Mouse (Mus musculus): ENCODE measurements around the gene Tmem97. TPM values are rescaled to one million over a fixed set of nuclear protein-coding genes. Genes with fewer than 3 reads are reported as not detected.
"Not testable (repeated sequence)": the region's sequence is repeated elsewhere in the genome, so short reads cannot be mapped to it uniquely, and the experiment has no call there.

The Tmem97 gene
- 182 and 269 TPM in 2 replicates for polyA plus RNA-seq (2015; fragmentation: Nextera tagmentation; extraction: Ambion mirVana)

- peak; percentile 99 for ATAC-seq
- under 1% methylated on average over 60 of the region's 60 CpGs for WGBS
- H3K36me3 ChIP-seq = no peaks in the 10 kb centered on the region
Observed at GRCm38 (mm10) chr11:78550168-78551058, at the start of gene Tmem97. Gene Tmem97 (minus strand): TSS chr11:78550777.

GRCm38 (mm10) chr11:78600051-78600450 lies 49.5 kb upstream of the Tmem97 start:
- 73% methylated on average over 4 of the region's 4 CpGs for WGBS
- H3K27ac ChIP-seq = no peak overlapping the region
- H3K4me1 ChIP-seq (replicated peaks) = no peaks in the 10 kb centered on the region
- no peaks in the 10 kb centered on the region for H3K9me3 ChIP-seq
- no peak overlapping the region for H3K4me3 ChIP-seq (replicated peaks)
- no peaks in the 10 kb centered on the region for H3K27me3 ChIP-seq (replicated peaks)
- ATAC-seq = no peak
- H3K36me3 ChIP-seq = no peaks in the 10 kb centered on the region
- H3K9ac ChIP-seq = no peak overlapping the region
- H3K4me2 ChIP-seq (replicated peaks) = no peak overlapping the region

More at GRCm38 (mm10) chr11:78550168-78551058, at the start of gene Tmem97:
- Histone ChIP-seq H3K4me3 (replicated peaks) (peak within 1 kb of the TSS; percentile 70), H3K4me2 (replicated peaks) (peak within 1 kb of the TSS; percentile 82), H3K4me1 (replicated peaks) (peaks cover 15% of the 10 kb centered on the region; the same call in 1 of the 2 replicates), H3K9ac (peak within 1 kb of the TSS; percentile 77), H3K9me3 (no peaks in the 10 kb centered on the region), H3K27ac (peak within 1 kb of the TSS; percentile 81), H3K27me3 (replicated peaks) (no peaks in the 10 kb centered on the region)

GRCm38 (mm10) chr11:78598763-78599415 lies 48.3 kb upstream of the Tmem97 start:
- Histone ChIP-seq H3K36me3 (no peaks in the 10 kb centered on the region), H3K27ac (no peak overlapping the region), H3K4me2 (replicated peaks) (no peak overlapping the region), H3K27me3 (replicated peaks) (no peaks in the 10 kb centered on the region), H3K4me1 (replicated peaks) (no peaks in the 10 kb centered on the region), H3K9me3 (no peaks in the 10 kb centered on the region), H3K4me3 (replicated peaks) (no peak overlapping the region), H3K9ac (no peak overlapping the region)
- 64% methylated on average over 3 of the region's 3 CpGs for WGBS
- ATAC-seq = no peak

- ATAC-seq = no peak
- Histone ChIP-seq H3K9ac (no peak overlapping the region), H3K4me2 (replicated peaks) (no peak overlapping the region), H3K9me3 (no peaks in the 10 kb centered on the region), H3K27ac (no peak overlapping the region), H3K4me3 (replicated peaks) (no peak overlapping the region), H3K4me1 (replicated peaks) (no peaks in the 10 kb centered on the region), H3K36me3 (no peaks in the 10 kb centered on the region), H3K27me3 (replicated peaks) (no peaks in the 10 kb centered on the region)
Observed at GRCm38 (mm10) chr11:78596750-78597149, 46.2 kb upstream of the Tmem97 start.

- no peak overlapping the region for H3K9ac ChIP-seq
- H3K4me3 ChIP-seq (replicated peaks) = no peak overlapping the region
- no peaks in the 10 kb centered on the region for H3K4me1 ChIP-seq (replicated peaks)
- H3K27ac ChIP-seq = no peak overlapping the region
- no peaks in the 10 kb centered on the region for H3K27me3 ChIP-seq (replicated peaks)
- H3K36me3 ChIP-seq = no peaks in the 10 kb centered on the region
- H3K9me3 ChIP-seq = no peaks in the 10 kb centered on the region
- no peak for ATAC-seq
- H3K4me2 ChIP-seq (replicated peaks) = no peak overlapping the region
- 62% methylated on average over 2 of the region's 2 CpGs for WGBS
Observed at GRCm38 (mm10) chr11:78595773-78596172, 45.2 kb upstream of the Tmem97 start.

- Histone ChIP-seq H3K9ac (no peak overlapping the region), H3K27me3 (replicated peaks) (no peaks in the 10 kb centered on the region), H3K4me1 (replicated peaks) (no peaks in the 10 kb centered on the region), H3K27ac (no peak overlapping the region), H3K36me3 (no peaks in the 10 kb centered on the region), H3K4me2 (replicated peaks) (no peak overlapping the region), H3K4me3 (replicated peaks) (no peak overlapping the region), H3K9me3 (no peaks in the 10 kb centered on the region)
- no peak for ATAC-seq
- 85% methylated on average over 6 of the region's 6 CpGs for WGBS
Observed at GRCm38 (mm10) chr11:78594271-78594964, 43.8 kb upstream of the Tmem97 start.

GRCm38 (mm10) chr11:78587677-78588076 lies 37.1 kb upstream of the Tmem97 start:
- WGBS = 98% methylated on average over 1 of the region's 1 CpGs
- not testable (repeated sequence) for H3K4me3 ChIP-seq (replicated peaks); H3K27ac ChIP-seq; H3K27me3 ChIP-seq (replicated peaks); H3K4me2 ChIP-seq (replicated peaks); ATAC-seq; H3K36me3 ChIP-seq; H3K9ac ChIP-seq; H3K9me3 ChIP-seq; H3K4me1 ChIP-seq (replicated peaks)

- Histone ChIP-seq H3K4me3 (replicated peaks) (no peak overlapping the region), H3K4me2 (replicated peaks) (no peak overlapping the region), H3K27me3 (replicated peaks) (no peaks in the 10 kb centered on the region), H3K9me3 (no peaks in the 10 kb centered on the region), H3K27ac (no peak overlapping the region), H3K9ac (no peak overlapping the region), H3K4me1 (replicated peaks) (no peaks in the 10 kb centered on the region), H3K36me3 (peaks cover 4% of the 10 kb centered on the region)
- ATAC-seq = no peak
Observed at GRCm38 (mm10) chr11:78586099-78586498, 35.5 kb upstream of the Tmem97 start.

GRCm38 (mm10) chr11:78582848-78583247 lies 32.3 kb upstream of the Tmem97 start:
- ATAC-seq = no peak
- no peak overlapping the region for H3K4me3 ChIP-seq (replicated peaks)

GRCm38 (mm10) chr11:78574975-78575374 lies 24.4 kb upstream of the Tmem97 start:
- no peak overlapping the region for H3K4me3 ChIP-seq (replicated peaks)
- no peak overlapping the region for H3K9ac ChIP-seq
- WGBS = 46% methylated on average over 2 of the region's 2 CpGs
- no peaks in the 10 kb centered on the region for H3K27me3 ChIP-seq (replicated peaks)
- ATAC-seq = no peak
- 0 out of 2 replicates have a peak, but pooled peaks cover 3% of the 10 kb centered on the region for H3K36me3 ChIP-seq
- H3K4me1 ChIP-seq (replicated peaks) = no peaks in the 10 kb centered on the region
- H3K27ac ChIP-seq = no peak overlapping the region
- no peaks in the 10 kb centered on the region for H3K9me3 ChIP-seq
- no peak overlapping the region for H3K4me2 ChIP-seq (replicated peaks)

More at GRCm38 (mm10) chr11:78582848-78583247, 32.3 kb upstream of the Tmem97 start:
- WGBS = 85% methylated on average over 6 of the region's 6 CpGs
- Histone ChIP-seq H3K27me3 (replicated peaks) (no peaks in the 10 kb centered on the region), H3K9ac (no peak overlapping the region), H3K4me2 (replicated peaks) (no peak overlapping the region), H3K4me1 (replicated peaks) (no peaks in the 10 kb centered on the region), H3K27ac (no peak overlapping the region), H3K9me3 (no peaks in the 10 kb centered on the region), H3K36me3 (peaks cover 12% of the 10 kb centered on the region)

GRCm38 (mm10) chr11:78574536-78574935 lies 24.0 kb upstream of the Tmem97 start:
- no peaks in the 10 kb centered on the region for H3K9me3 ChIP-seq
- H3K9ac ChIP-seq = no peak overlapping the region
- ATAC-seq = no peak
- no peaks in the 10 kb centered on the region for H3K4me1 ChIP-seq (replicated peaks)
- WGBS = 85% methylated on average over 3 of the region's 3 CpGs
- no peak overlapping the region for H3K27ac ChIP-seq
- no peak overlapping the region for H3K4me2 ChIP-seq (replicated peaks)
- H3K4me3 ChIP-seq (replicated peaks) = no peak overlapping the region
- H3K36me3 ChIP-seq = 0 out of 2 replicates have a peak, but pooled peaks cover 3% of the 10 kb centered on the region
- no peaks in the 10 kb centered on the region for H3K27me3 ChIP-seq (replicated peaks)

GRCm38 (mm10) chr11:78574031-78574430 lies 23.5 kb upstream of the Tmem97 start:
- 86% methylated on average over 4 of the region's 4 CpGs for WGBS
- not testable (repeated sequence) for H3K4me1 ChIP-seq (replicated peaks); H3K4me3 ChIP-seq (replicated peaks); H3K27ac ChIP-seq; H3K9ac ChIP-seq; H3K27me3 ChIP-seq (replicated peaks); H3K9me3 ChIP-seq; ATAC-seq; H3K4me2 ChIP-seq (replicated peaks); H3K36me3 ChIP-seq

Data from intestine, embryonic 15.5 days (tissue).